Mouse (Mus musculus): ENCODE measurements at regions not wholly inside any gene's neighbourhood (a gene's known extent, or its start where the extent isn't known, plus 50 kb on each side); places are given as distances from the start of the nearest gene placed in this dataset.

DNA sequence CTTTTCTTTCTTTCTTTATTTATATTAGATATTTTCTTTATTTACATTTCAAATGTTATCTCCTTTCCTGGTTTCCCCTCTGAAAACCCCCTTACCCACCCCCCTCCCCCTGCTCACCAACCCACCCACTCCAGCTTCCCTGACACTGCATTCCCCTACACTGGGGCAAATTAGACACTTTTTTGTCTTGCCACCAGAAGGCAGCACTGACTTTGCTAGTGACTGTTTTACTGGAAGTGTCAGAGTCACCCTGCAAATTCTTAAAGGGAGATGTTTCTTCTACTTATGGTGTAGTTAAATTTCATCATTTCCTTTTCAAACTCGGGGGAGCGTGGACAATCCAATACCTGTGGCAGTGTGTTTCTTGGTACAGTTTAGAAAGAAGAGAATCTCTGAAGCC, 72.1 kb upstream of the Apob start:
- Histone ChIP-seq H3K9ac (no peak overlapping the region), H3K4me1 (no peaks in the 10 kb centered on the region), H3K9me3 (replicated peaks) (no peaks in the 10 kb centered on the region), H3K27ac (replicated peaks) (no peak overlapping the region), H3K4me3 (replicated peaks) (no peak overlapping the region), H3K27me3 (no peaks in the 10 kb centered on the region), H3K36me3 (no peaks in the 10 kb centered on the region), H3K4me2 (replicated peaks) (no peak overlapping the region)
- WGBS: 78% methylated on average over 2 of the region's 2 CpGs
- no peak for ATAC-seq (ENCODE audit: insufficient number of reproducible peaks, low FRiP score, low TSS enrichment, low read depth)

DNA sequence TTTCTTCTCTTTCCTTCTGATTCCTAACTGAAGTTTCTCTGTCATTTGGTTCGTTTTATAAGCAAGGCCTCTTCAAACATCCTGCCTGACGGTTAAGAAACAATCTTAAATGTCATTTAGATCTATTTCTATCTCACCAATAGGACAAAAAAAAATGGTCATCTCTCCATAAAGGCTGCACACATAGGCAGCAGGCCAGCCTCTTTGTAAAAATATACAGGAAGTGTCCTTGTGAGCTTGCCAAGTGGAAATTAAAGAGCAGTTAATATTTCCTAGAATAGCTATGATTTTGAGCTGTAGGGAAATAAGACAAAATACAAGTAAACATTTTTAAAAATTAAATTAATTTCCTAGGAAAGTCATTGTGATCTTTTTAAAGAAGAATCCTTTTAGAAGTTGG, 70.6 kb upstream of the Apob start:
- Histone ChIP-seq H3K9me3 (replicated peaks) (no peaks in the 10 kb centered on the region), H3K27ac (replicated peaks) (no peak overlapping the region), H3K4me2 (replicated peaks) (no peak overlapping the region), H3K4me3 (replicated peaks) (no peak overlapping the region), H3K36me3 (no peaks in the 10 kb centered on the region), H3K27me3 (no peaks in the 10 kb centered on the region), H3K4me1 (no peaks in the 10 kb centered on the region), H3K9ac (no peak overlapping the region)
- 65% methylated on average over 2 of the region's 2 CpGs for WGBS
- ATAC-seq (ENCODE audit: insufficient number of reproducible peaks, low FRiP score, low TSS enrichment, low read depth): no peak

DNA sequence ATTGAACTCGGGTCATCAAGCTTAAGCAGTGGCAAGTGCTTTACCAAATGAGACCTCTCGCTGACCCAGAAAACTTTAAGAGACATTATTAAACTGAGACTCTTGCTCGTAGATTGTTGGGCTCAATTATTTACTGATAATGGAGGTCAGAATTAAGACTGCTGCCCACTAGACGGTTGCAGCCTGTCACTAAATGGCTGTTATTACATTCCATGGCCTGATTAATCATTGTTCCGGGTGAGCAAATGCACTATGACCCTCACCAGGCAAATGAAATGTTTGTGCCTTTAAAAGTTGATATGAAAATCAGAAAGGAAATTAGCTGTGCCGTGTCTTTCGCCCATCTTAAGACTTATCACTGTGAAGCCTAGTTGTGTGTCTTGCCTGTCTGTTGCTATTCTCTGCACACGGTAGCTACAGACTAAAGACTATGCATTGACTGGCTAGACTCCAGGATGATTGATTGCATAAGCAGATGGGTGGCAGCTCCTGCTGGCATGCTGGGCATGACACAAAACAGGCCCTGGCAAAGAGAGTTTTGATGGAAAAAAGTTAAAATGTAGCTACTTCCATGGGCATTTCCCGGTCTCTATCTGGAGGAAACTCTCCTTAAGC, 67.6 kb upstream of the Apob start:
- no peak overlapping the region for H3K9ac ChIP-seq
- WGBS: 75% methylated on average over 9 of the region's 9 CpGs

DNA sequence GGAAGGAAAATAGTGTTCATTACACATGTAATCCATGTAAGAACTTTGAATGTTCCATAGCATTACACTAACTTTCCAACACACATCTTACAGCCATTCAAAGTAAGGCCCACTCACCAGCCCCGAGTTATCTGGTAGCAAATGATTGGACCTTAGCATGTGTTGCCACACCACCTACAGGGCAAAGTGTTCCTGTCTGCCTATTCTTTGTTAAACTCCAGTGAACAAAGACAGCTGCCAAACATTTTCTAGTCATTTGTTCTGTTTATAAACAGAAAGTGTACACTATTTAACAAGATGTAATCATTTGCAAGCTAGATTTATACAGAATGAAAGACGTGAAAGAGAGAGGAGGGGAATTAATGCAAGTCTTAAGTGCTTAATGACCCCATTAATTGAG, 66.9 kb upstream of the Apob start:
- Histone ChIP-seq H3K4me2 (replicated peaks) (no peak overlapping the region), H3K9me3 (replicated peaks) (no peaks in the 10 kb centered on the region), H3K27me3 (no peaks in the 10 kb centered on the region), H3K4me1 (no peaks in the 10 kb centered on the region), H3K36me3 (no peaks in the 10 kb centered on the region), H3K9ac (no peak overlapping the region), H3K4me3 (replicated peaks) (no peak overlapping the region), H3K27ac (replicated peaks) (no peak overlapping the region)
- no peak for ATAC-seq (ENCODE audit: insufficient number of reproducible peaks, low FRiP score, low TSS enrichment, low read depth)
- 51% methylated on average over 2 of the region's 2 CpGs for WGBS

More for the DNA sequence above, 67.6 kb upstream of the Apob start:
- no peaks in the 10 kb centered on the region for H3K36me3 ChIP-seq
- no peak overlapping the region for H3K4me3 ChIP-seq (replicated peaks)
- no peak overlapping the region for H3K27ac ChIP-seq (replicated peaks)
- no peaks in the 10 kb centered on the region for H3K4me1 ChIP-seq
- no peak overlapping the region for H3K4me2 ChIP-seq (replicated peaks)
- no peaks in the 10 kb centered on the region for H3K27me3 ChIP-seq
- H3K9me3 ChIP-seq (replicated peaks): no peaks in the 10 kb centered on the region
- no peak for ATAC-seq (ENCODE audit: insufficient number of reproducible peaks, low FRiP score, low TSS enrichment, low read depth)

DNA sequence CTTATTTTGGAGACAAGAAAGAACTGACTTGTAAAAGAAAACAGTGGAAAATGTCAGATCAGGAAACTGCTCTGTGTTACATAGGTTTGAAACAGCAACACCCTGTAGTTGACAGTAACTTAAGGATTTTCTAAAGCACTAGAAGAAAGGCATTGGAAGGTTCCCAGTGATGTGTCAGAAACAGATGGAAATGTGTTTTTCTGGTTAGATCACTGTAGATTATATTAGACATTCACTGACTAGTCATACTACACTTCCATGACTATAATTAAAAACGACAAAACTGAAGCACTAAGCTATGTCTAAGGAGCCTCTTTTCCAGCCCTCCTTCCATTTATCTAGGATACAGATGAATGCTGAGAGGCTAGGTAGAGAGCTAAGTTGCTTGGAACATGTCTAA, 59.1 kb upstream of the Apob start:
- Histone ChIP-seq H3K4me1 (no peaks in the 10 kb centered on the region), H3K36me3 (no peaks in the 10 kb centered on the region), H3K4me2 (replicated peaks) (no peak overlapping the region), H3K27ac (replicated peaks) (no peak overlapping the region), H3K4me3 (replicated peaks) (no peak overlapping the region), H3K9ac (no peak overlapping the region), H3K9me3 (replicated peaks) (no peaks in the 10 kb centered on the region), H3K27me3 (no peaks in the 10 kb centered on the region)
- no peak for ATAC-seq (ENCODE audit: insufficient number of reproducible peaks, low FRiP score, low TSS enrichment, low read depth)
- 75% methylated on average over 1 of the region's 1 CpGs for WGBS

DNA sequence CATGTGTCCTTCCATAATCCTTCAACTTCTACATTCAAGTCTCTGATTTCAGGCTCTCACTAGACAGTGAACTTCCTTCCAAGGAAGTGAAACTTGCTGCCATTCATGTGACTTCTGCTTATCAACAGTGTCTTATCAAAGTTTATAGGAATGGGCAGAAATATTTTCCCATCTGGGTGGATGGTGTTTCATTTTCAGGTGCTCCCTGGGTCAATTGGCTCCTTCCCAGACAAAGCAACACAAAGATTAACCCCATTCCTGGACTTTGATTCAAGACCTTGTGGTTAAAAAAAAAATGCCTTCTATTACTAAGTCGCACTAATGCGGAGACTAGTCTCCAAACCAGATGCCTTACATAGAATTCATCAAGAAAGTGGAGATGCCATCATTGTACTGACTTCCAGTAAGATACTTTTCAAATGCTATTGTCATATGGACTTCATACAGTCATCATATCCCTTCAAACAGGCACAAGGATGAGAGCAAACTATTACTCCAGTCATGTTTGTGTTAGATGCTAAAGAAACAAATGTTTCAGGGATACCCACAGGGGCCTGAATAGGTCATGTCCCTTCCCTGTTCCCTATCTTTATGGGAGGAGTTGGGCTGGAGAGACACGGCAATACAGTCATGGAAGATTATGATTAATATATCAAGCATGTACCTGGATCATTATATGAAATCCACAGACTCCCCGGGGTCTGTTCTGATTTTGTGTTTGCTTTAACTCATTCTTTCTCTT, 58.3 kb upstream of the Apob start:
- no peak overlapping the region for H3K9ac ChIP-seq
- no peak overlapping the region for H3K4me2 ChIP-seq (replicated peaks)
- no peak overlapping the region for H3K4me3 ChIP-seq (replicated peaks)
- no peaks in the 10 kb centered on the region for H3K36me3 ChIP-seq
- WGBS: 80% methylated on average over 4 of the region's 4 CpGs
- H3K27me3 ChIP-seq: no peaks in the 10 kb centered on the region
- ATAC-seq (ENCODE audit: insufficient number of reproducible peaks, low FRiP score, low TSS enrichment, low read depth): no peak
- no peaks in the 10 kb centered on the region for H3K9me3 ChIP-seq (replicated peaks)
- H3K27ac ChIP-seq (replicated peaks): no peak overlapping the region
- H3K4me1 ChIP-seq: no peaks in the 10 kb centered on the region

DNA sequence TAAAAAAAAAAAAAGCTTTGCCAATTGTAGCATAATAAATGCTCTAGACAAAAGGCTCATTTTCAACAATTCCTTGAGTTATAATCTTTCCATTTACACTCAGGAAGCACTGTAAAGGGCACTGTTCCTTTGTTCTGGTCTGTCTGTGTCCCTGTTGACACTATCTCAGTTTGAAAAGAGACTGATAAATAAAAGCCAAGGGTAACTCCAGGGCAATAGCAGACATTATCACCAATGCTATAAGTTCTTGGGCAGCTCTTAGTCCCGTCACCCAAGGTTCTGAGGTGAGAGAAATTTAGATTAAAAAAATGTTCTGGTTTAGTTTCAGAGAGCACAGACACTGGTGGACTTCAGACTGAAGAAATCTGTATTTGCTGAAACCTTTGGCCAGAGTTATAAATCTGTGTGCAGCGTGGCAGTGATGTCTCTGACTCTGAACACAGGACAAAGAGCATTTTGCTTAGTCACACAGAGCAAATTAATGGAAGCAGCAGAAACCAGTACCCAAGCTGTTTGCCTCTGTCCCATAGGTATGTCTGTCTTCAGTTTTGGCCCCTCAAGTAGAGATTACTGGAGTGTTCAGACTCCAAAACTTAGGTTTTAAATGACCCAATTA, 57.6 kb upstream of the Apob start:
- Histone ChIP-seq H3K27me3 (no peaks in the 10 kb centered on the region), H3K9me3 (replicated peaks) (no peaks in the 10 kb centered on the region), H3K27ac (replicated peaks) (no peak overlapping the region), H3K9ac (no peak overlapping the region), H3K4me3 (replicated peaks) (no peak overlapping the region), H3K4me1 (no peaks in the 10 kb centered on the region), H3K4me2 (replicated peaks) (no peak overlapping the region), H3K36me3 (no peaks in the 10 kb centered on the region)
- ATAC-seq (ENCODE audit: insufficient number of reproducible peaks, low FRiP score, low TSS enrichment, low read depth): no peak
- 75% methylated on average over 2 of the region's 2 CpGs for WGBS

DNA sequence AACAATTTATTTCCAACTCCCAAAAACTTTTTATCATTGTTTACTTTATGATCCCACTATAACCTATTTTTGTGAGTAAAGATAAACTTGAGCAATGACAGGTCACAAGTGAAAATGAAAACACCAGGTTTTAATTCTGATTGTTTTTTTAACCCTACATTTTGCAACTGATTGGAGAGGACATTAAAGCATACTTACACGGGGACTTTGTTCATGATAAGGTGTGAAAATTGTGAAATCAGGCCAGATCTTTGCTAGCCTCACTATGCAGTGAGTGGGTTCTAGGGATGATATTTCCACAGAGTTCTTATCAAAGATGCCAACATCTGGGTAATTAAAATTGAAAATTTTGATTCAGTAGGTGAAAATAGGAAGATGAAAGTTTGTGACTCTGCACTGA, 56.6 kb upstream of the Apob start:
- Histone ChIP-seq H3K4me3 (replicated peaks) (no peak overlapping the region), H3K4me2 (replicated peaks) (no peak overlapping the region), H3K27me3 (no peaks in the 10 kb centered on the region), H3K9me3 (replicated peaks) (no peaks in the 10 kb centered on the region), H3K36me3 (no peaks in the 10 kb centered on the region), H3K27ac (replicated peaks) (no peak overlapping the region), H3K4me1 (no peaks in the 10 kb centered on the region), H3K9ac (no peak overlapping the region)
- ATAC-seq (ENCODE audit: insufficient number of reproducible peaks, low FRiP score, low TSS enrichment, low read depth): no peak
- 74% methylated on average over 1 of the region's 1 CpGs for WGBS

Data from embryonic facial prominence, embryonic 15.5 days (tissue).